Mouse (Mus musculus): ENCODE results near the gene Pdss1.

GRCm38 (mm10) chr2:22895282-22896273 is at the start of gene Pdss1:
- TF ChIP-seq CTCF (IDR thresholded peaks at IDR 0.05; ENCODE audit: low read depth): no peak
- peak; percentile 83 for TF ChIP-seq EP300 (IDR thresholded peaks at IDR 0.05; ENCODE audit: low read depth)

Data from heart, postnatal 0 days (tissue).